Mouse (Mus musculus) adrenal gland, postnatal 10 days (tissue): ENCODE data around the gene Mtmr2. TPM values are rescaled to one million over a fixed set of nuclear protein-coding genes. Genes with fewer than 3 reads are reported as not detected.

Experiments
- DNase-seq: peaks from one replicate; pipeline ENCODE4 v3.0.0; 2021; ENCODE audit warnings: mixed read lengths
- total RNA-seq, 2 experiments: library from RNA; stranded (reverse); gene quantifications; 2 replicates each; pipeline ENCODE4 v1.2.3; 2021

Gene Mtmr2
- total RNA-seq, 2 experiments from 2014 or later: 63.3 to 72.3 TPM

DNA sequence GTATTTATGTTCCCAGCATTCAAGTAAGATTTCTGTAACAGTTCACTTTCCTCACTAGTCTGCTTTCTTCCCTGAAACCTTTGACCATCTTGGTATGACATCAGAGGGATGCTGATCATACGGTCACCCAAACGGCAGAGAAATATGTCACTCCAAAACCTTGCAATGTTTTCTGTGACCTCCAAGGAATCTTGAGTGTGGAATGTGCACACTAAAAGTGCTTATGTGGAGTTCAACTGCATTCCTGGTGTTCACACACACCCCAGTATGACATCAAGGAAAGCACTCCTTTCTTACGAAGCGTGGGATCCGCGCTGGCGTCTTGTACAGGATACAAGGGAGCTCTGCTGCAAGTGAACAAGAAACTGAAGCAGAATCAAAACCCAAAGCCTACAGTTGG is 58.6 kb downstream of the Mtmr2 start:
- no peak for DNase-seq

DNA sequence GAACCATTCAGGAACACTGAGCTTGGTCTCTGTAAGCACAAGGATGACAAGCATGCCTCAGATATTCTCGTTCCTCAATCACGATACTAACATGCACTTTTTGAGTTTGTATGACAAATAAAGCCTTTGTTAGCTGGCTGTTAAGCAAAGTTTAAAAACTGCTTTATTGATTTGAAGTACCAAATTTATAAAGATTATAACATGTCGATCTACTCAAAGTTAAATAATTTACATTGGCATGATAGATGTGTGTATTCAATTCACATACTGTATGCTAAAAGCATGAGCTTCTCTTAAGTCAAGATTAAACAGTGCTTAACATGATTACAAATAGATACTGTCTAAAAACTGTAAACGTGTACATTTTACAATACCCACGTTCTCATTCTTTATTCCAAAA is 59.4 kb downstream of the Mtmr2 start:
- no peak for DNase-seq

DNA sequence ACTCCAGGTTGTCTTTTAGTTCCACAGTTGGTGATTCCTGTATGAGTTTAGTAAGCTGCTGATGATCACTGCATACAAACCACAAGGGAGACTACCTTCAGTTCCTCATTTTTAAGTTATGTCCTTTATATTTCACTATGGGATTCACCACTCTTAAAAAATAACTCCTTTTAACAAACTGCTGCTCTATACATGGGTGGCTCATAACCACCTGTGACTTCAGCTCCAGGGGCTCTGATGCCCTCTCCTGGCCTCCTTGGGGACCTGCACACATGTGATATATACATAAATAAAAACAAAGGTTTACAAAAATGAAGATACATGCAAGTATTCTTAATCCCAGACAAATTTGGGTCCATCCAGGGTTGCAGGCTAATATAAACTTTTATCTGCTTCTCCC is 61.7 kb downstream of the Mtmr2 start:
- DNase-seq: no peak

DNA sequence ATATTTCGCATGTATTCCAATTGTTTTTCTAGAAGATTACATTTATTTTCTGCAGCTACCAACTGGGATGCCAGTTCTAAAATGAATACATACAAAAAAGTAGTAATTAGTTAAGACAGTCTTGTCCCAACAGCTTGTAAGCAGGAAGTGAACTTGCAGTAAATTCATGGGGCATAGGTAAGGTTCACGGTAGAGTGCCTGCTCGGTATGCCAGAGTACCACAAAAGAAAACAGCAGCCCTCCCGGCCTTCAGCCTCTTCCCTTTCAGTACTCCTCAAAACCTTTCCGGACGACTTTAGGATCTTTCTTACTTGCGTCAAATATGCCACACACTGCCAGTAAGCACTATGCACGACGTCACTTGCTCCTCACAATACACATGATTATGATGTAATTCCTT is 70.2 kb downstream of the Mtmr2 start:
- DNase-seq: no peak

DNA sequence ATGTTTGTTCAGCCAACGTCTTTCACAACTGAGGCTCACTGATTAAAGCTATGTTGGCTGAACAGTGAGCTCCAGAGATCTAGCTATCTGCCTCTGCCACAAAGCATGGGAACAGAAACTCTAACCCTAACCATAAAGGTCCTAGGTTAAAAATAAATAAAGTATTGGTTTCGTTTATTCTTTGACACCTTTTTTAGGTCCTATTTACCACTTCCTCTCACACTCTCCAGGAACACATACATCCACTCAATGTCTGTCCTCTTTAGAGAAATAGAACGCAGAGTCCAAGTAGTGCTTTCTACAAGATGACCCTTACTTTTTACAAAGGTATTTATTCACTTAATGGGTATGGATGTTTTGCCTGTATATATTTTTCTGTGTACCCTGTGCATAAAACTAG is 72.6 kb downstream of the Mtmr2 start:
- no peak for DNase-seq

DNA sequence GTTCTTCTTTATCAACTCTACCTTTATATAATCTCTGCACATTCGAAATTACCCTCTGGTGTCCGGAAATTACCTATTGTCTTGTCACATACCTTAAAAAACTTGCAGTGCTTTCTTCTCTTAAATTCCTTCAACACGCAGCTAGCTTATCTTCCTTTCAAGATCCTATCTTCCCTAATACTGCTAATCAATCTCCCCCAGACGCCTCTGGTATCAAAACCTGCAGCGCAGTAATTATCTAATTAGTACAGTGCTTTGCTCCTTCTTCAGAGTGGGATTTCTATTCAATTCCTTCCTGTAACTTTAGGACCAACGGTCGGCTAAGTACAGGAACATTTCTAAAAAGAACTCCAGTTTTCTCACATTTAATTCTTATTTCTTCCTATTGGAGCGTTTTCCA is 77.7 kb downstream of the Mtmr2 start:
- DNase-seq: no peak

DNA sequence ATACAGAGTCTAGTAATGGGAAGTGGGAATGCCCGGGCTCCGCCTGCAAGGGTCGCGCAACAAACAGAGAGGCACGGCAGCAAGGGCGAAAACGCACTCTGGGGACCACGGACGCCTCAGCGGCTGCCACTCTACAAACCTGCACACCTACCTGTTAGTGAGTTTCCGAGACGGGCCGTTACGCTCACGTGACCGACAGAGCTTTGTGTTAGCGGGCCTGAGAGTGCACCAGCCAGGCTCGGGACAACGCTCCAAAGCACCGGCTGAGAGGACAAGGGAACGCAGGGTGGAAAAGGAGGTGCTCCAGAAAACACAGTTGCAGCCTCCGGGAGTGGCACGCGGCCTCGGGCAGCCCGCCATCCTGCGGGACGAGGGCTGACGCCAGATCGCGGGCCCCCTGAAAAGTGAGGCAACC is 78.2 kb downstream of the Mtmr2 start:
- peak; percentile 76 for DNase-seq

DNA sequence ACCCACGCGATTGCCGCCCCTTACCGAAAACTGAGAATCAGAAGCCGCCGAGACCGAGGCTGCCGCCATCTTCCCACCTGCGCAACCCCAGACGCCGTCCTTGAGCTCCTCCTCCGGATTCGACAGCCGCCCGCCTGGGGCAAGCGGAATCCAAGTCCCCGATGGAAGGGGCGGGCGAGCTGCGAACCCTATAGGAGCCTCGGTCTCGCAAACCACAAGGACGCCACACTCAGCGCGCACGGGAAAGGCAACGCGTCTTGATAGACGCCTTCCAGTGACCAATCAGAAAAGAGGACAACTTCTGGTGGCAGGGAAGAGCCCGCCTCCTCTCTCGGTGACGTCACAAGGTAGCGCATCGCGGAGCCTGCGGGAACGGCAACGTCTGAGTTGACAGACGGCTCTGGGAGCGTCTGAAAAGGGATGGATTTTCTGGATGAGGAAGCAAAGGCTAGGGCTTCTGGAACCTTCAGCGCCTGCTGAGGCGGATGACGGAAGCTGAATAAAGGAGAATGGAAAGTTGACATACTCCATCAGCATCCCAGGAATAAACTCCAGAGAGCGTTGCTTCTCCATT is 78.7 kb downstream of the Mtmr2 start, which contains the start of gene Cep57:
TSS of gene Cep57 (minus strand) at position 276 of the 574 bp plus-strand sequence.
- peak; percentile 92 for DNase-seq

DNA sequence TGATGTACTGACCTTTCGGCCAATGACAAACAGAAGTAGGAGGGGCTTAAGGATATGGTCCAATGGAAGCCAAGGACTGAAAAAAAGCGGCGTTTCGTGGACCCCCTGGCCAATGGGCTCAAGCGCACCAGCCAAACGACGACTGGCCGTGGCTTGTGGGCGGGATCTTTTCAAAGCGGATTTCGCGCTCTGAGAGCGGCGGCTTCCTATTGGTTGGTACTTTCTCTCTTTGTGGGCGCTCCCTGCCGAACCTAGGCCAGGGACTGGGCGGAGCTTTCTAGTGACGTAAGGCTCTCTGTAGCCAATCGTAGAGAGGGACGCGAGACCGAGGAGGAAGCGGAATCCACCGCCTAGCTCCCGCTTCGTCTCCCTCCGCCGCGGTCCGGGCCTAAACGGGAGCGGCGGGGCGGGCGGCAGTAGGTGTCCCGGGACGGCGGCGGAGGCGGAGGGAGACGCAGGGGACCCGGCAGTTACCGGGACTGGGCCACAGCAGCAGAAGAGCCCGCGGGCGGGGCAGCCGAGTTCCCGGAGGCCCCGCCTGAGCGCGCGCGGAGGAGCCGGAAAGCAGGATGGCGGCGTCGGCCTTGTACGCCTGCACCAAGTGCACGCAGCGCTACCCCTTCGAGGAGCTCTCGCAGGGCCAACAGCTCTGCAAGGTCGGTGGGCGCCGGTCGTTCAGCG is 79.3 kb downstream of the Mtmr2 start, which contains the start of gene Fam76b:
TSS of gene Fam76b (plus strand) at position 311 of the 681 bp plus-strand sequence.
- DNase-seq: peak; percentile 99

DNA sequence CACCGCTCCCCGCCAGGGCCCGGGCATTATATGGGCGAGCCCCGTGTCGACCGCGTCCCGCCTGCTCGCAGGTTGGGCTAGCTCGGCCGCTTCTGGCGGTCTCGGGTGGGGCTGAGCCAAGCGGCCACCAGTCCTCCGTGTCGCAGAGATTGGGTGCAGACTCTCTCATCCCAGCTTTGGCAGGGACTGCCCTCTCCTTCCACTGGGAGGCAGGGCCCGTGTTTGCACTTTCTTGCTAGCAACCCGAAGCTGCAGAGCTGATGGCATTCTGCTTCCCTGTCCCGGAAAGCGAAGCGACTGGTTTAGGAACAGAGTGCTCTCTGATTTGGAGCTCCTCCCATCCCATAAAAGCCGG is 79.9 kb downstream of the Mtmr2 start:
- DNase-seq: no peak

DNA sequence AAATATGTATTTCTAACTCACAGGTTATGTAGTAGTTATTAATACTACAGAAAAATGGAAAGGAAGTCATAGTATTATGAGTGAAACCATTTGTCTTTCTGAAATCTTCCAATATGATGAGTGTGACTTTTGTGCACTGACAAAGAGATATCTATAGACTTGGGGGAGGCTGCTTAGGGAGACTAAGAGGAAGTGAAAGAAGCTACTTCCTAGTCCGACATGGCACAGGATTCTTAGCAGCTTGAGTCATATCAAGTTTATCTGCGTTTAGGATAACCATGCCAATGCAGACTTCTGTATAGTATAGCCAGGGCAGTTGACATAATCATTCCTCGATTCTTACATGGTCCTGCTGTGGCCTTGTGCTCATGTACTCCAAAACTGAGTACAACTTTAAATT is 87.0 kb downstream of the Mtmr2 start:
- DNase-seq: no peak

DNA sequence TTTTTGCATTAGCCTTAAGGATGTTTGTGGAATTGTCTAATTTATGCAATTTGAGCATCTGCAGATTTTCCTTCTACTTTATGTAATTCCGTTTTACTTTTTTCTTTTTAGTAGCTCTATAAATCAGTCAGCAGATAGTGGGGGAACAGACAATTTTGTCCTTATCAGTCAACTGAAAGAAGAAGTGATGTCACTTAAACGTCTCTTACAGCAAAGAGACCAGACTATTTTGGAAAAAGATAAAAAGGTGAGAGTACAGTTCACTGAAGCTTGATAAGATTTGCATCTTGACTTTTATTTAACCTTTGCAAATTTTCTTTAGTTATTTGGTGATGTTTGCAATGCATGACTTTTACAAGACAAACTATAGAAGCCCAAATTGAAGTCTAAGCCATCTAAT is 88.5 kb downstream of the Mtmr2 start:
- no peak for DNase-seq

DNA sequence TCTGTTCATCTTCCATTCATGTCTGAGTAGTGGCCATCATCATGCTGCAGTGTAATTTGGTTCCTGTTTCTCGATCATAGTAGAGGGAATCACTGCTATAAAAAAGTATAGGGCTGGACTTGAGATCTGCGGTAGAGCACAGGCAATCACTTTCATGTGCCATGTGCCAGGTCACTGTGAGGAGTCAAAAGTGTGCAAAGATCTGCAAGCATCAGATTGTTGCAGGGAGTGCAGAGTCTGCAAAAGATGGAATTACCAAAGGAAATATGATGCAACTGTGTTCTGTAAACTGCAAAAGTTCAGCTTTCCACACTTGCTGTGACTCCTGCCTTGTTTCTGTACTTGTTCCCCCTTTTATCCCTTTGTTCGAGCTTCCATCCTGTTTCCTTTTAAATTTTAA is 99.4 kb downstream of the Mtmr2 start:
- no peak for DNase-seq

DNA sequence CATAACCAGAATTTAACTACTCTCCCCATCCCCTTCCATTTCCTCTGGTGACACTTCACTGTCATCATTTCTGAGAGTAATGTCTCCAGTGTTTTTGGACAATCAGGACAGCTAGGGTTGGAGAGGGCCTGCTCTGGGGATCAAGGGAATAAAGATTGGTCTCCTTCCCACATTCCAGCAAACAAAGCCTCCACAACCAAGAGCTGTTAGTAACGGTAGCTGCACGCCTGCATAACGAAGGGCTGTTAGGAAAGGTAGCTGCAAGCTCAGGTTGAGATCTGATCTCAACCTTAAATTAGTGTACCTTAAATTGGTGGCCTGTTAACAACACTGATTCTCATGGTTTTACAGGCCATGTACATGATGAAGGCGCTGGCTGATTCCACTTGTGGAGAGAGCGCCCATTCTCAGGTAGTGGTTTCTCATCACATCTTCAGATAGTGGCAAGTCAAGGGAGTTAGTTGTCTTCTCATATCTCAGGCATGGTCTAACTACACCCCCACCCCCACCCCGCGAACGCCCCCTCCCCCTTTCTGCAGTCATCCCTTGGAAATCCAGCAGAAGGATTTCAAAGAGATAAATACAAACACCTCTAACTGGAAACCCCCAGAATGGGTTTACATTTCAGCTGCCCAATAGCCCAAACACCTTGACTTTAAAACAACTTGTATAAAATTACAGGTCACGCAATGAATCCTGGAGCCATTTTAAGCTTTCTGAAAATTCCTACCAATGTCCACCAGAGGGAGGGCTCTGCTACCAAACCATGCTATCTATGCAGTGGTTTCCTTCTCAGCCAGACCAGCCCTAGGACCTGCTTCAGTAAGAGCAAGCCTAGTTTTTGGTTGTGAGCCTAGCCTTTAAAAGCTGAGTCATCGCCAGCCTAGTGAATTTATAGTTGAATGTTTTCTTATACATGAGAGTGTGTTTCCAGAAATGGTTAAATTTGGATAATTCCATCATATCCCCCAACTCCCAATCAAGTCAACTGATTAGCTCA is 100.6 kb downstream of the Mtmr2 start:
- DNase-seq: peak; percentile 29

DNA sequence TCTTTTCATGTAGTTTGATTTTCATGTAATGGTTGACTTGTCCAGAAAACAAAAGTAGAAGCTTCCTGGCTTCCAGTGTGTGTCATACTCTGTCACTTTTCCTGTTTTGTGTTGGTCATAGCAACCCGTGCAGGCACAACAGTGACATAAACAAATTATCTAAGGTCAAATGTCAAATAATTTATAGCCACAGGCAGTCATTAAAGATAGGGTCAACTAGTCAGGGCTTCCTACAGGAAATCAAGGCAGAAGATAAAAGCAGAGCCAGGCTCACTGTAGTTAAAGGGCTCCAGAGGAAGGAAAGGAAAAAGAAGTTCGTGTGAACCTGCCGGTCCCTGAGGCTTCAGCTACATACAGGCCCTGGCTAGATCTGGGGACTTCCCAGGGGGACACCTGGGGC is 105.7 kb downstream of the Mtmr2 start:
- DNase-seq: no peak

Other genes starting within 250 kb of the Mtmr2 start
- 10 to 100 TPM; 17.8 to 24.7 TPM for gene Cep57, start 78.7 kb downstream of the Mtmr2 start, total RNA-seq
- gene Fam76b, start 79.3 kb downstream of the Mtmr2 start, total RNA-seq: 10 to 100 TPM; 20.0 to 32.4 TPM